Comparison of ENCODE assay signal across 8 mouse cellular contexts in the genomic region with DNA sequence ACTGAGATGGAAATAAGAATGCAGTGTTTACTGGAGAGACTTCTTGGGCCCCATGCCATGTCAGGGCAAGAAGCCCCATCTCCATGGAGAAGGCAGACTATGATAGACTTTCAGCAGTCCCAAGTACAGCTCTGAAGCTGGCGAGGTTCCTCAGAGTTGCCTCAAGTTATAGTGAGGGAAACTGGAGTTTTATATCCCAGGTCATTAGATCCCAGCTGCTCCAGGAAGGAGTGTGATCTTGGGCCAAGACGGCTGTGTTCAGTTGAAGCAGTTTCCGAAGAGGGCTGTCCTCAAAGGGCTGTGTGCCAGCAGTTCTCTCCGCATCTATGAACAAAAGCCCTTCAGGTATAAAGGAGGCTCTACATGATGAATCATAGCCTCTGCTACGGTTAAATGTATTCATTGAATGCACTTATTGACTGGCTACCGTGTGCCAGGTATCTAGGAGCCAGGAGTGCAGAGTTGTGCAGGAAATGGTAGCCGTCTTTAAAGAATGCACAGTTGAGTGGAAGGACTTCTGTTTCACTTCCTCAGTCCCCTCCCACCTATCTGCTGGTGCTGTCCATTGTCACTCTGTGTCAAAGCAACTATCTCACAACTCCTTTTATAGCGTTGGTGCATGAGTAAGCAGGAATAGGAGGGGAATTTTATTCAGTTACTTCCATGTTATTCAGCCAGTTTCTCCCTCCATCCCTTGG. TPM values are rescaled to one million over a fixed set of nuclear protein-coding genes. Genes with fewer than 3 reads are reported as not detected.
DNase-seq lines count a peak whose midpoint lies in the region; ATAC-seq lines count a peak whose summit lies in the region.
"Had no signal": no experiment of that assay in that cellular context is flagged by ENCODE, and none has a peak within 500 bp of the region (broad histone marks: within the 10 kb centered on the region; RNA-seq: fewer than 3 reads in every experiment).

No protein-coding gene starts in this region.

- peaks cover 4% of the 10 kb centered on the region; the same call in 1 of the 2 replicates for H3K4me1 ChIP-seq in kidney, embryonic 16.5 days (ENCODE audit: insufficient read depth, low read length)

- no peaks in the 10 kb centered on the region for H3K27me3 ChIP-seq in kidney, embryonic 16.5 days (ENCODE audit: insufficient read depth, low read length)

- WGBS in kidney, embryonic 16.5 days = 54% methylated on average over 8 of the region's 8 CpGs

- 0 out of 2 replicates have a peak, but pooled peaks cover 4% of the 10 kb centered on the region for H3K36me3 ChIP-seq in kidney, embryonic 16.5 days (ENCODE audit: insufficient read depth, low read length)

- peak overlapping the region; percentile 31; the same call in 1 of the 2 replicates for H3K27ac ChIP-seq in kidney, embryonic 16.5 days (ENCODE audit: low read length)
- H3K27ac ChIP-seq: macrophage had no signal

- no peak overlapping the region for H3K4me2 ChIP-seq in kidney, embryonic 16.5 days (replicated peaks; ENCODE audit: low read depth, low read length)

- H3K9ac ChIP-seq in kidney, embryonic 16.5 days (replicated peaks; ENCODE audit: low read length) = no peak overlapping the region

- no peaks in the 10 kb centered on the region for H3K9me3 ChIP-seq in kidney, embryonic 16.5 days (ENCODE audit: low read length)

- H3K4me3 ChIP-seq in kidney, embryonic 16.5 days (ENCODE audit: low read length) = no peak overlapping the region

- peak; percentile 19 to 21 for DNase-seq in lung, adult 18-20 months
- no peak for DNase-seq in lung, postnatal 25 days (ENCODE audit: low spot score)
- DNase-seq in gastrocnemius, postnatal 10 days = peak; percentile 46
- DNase-seq in ovary, postnatal 14 days (ENCODE audit: low spot score) = peak; percentile 47
- DNase-seq in embryo, embryonic 11 days = no peak
- DNase-seq in testis, postnatal 14 days (ENCODE audit: low spot score) = no peak

- peak; percentile 54; the same call in 1 of the 2 replicates for ATAC-seq in kidney, embryonic 16.5 days (ENCODE audit: low FRiP score, low TSS enrichment)

RNA-seq across cellular contexts. Expression of a gene that starts 16.2 kb away (rescaled TPM):
- total RNA-seq in gastrocnemius, postnatal 10 days (2021) = 1 to 10 TPM; 5.5 to 5.6 TPM
- polyA plus RNA-seq in kidney, embryonic 16.5 days (2015; fragmentation: Nextera tagmentation; extraction: Ambion mirVana) = 6.0 and 7.7 TPM in 2 replicates

RNA-seq across cellular contexts. Expression of a gene that starts 16.5 kb away (rescaled TPM):
- 1 to 10 TPM in 1 of 2 experiments, under 1 TPM in 1; 0.75 to 1.3 TPM for total RNA-seq in gastrocnemius, postnatal 10 days (2021)
- 0.27 TPM in 1 of 2 replicates, not detected in the other for polyA plus RNA-seq in kidney, embryonic 16.5 days (2015; fragmentation: Nextera tagmentation; extraction: Ambion mirVana)
- polyA plus RNA-seq: macrophage had no signal

Comparison
In these comparisons a context has a peak if more than half of its experiments do, and no peak if none do; other contexts are left out.
1. DNase-seq: peak in lung, adult 18-20 months (2 of 2), gastrocnemius, postnatal 10 days (single experiment) and ovary, postnatal 14 days (single experiment); none in lung, postnatal 25 days (single experiment), embryo, embryonic 11 days (single experiment) and testis, postnatal 14 days (single experiment).